Mouse (Mus musculus): Measurements from ENCODE around the gene Abtb2. TPM values are rescaled to one million over a fixed set of nuclear protein-coding genes. Genes with fewer than 3 reads are reported as not detected.
A peak's percentile ranks its signal among the peaks of the same experiment; 100 is the strongest.

The Abtb2 gene
- polyA plus RNA-seq, 1 experiment from 2014 or later, result 4.4 TPM

DNA sequence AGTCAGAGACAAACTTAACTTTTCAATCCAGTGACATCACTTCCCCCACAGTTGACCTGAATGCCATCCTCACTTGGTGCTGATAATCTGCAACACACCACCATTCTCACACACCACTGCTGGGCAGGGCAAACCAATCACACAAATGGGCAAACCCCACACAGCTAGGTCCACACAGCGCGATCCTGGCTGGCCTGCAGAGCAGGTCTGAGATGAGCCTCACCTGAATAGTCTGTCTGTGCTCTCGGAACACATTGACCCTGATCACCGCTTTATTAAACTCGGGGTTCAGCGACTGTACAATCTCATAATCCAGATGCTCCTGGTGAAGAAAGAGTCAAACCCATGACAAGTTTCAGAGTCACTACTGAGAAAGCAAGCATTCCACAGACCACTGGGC lies 176.7 kb downstream of the Abtb2 start:
- no peak overlapping the region for H3K4me3 ChIP-seq (ENCODE audit: low read depth, low read length)

DNA sequence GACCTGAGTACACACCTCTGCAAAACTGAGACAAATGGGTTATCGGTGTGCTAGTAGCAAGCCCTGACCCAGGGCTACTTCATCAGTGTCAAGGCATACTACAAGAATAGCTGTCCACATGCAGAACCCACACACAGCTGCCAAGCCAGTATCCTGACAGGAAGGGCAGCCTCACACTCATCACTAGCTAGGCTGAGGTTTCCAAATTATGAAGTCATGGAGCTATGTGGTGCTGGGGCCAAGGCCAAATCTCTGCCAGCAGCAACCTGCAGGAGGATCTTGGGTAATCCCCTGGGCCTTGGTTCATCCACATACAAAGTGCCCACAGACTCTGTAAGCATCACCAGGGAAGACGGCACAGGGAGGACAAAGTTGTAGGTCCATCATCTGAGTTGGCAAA lies 177.4 kb downstream of the Abtb2 start:
- ATAC-seq (replicated peaks; ENCODE audit: low FRiP score, low TSS enrichment, low read depth), result no peak
- WGBS, result 96% methylated on average over 2 of the region's 2 CpGs
- no peaks in the 10 kb centered on the region for H3K9me3 ChIP-seq (ENCODE audit: control insufficient read depth, low read length)
- DNase-seq (ENCODE audit: low spot score), result no peak
- no peak overlapping the region for H3K27ac ChIP-seq (ENCODE audit: low read depth)
- H3K36me3 ChIP-seq (ENCODE audit: control insufficient read depth, insufficient read depth, low read length), result peaks cover 64% of the 10 kb centered on the region
- no peak overlapping the region for H3K9ac ChIP-seq (ENCODE audit: low read length)
- H3K4me2 ChIP-seq (ENCODE audit: low read length), result no peak overlapping the region
- H3K27me3 ChIP-seq (replicated peaks; ENCODE audit: control insufficient read depth, insufficient read depth, low read length), result no peaks in the 10 kb centered on the region
- no peak overlapping the region for H3K4me3 ChIP-seq (ENCODE audit: low read depth, low read length)
- H3K4me1 ChIP-seq (replicated peaks; ENCODE audit: control insufficient read depth, insufficient read depth, low read length), result no peaks in the 10 kb centered on the region

More for the DNA sequence above, 176.7 kb downstream of the Abtb2 start:
- ATAC-seq (replicated peaks; ENCODE audit: low FRiP score, low TSS enrichment, low read depth), result no peak
- no peak for DNase-seq (ENCODE audit: low spot score)
- H3K27ac ChIP-seq (ENCODE audit: low read depth), result no peak overlapping the region
- H3K9ac ChIP-seq (ENCODE audit: low read length), result no peak overlapping the region
- H3K4me2 ChIP-seq (ENCODE audit: low read length), result no peak overlapping the region
- no peaks in the 10 kb centered on the region for H3K9me3 ChIP-seq (ENCODE audit: control insufficient read depth, low read length)
- 98% methylated on average over 6 of the region's 6 CpGs for WGBS
- no peaks in the 10 kb centered on the region for H3K27me3 ChIP-seq (replicated peaks; ENCODE audit: control insufficient read depth, insufficient read depth, low read length)
- H3K4me1 ChIP-seq (replicated peaks; ENCODE audit: control insufficient read depth, insufficient read depth, low read length), result no peaks in the 10 kb centered on the region
- peaks cover 58% of the 10 kb centered on the region for H3K36me3 ChIP-seq (ENCODE audit: control insufficient read depth, insufficient read depth, low read length)

DNA sequence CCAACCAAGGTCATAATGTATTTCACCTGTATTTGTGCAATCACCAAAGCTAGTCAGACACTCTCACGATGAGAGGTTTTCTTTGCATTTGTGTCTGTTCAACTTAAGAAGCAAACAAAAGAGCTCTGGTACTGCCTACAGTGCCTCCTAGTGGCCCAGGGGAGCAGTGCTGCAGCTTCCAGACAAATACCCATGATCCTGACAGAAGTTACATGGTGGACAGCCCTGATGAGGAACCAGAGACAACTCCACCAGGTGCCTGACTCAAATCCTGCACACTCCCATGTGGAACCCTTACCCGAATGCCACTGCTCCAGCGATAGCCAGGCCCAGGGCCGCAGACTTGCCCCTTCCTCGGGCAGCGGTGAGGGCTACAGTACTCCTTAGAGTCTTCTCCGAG lies 177.9 kb downstream of the Abtb2 start:
- ATAC-seq (replicated peaks; ENCODE audit: low FRiP score, low TSS enrichment, low read depth) (no peak), DNase-seq (ENCODE audit: low spot score) (peak; percentile 72)
- peaks cover 64% of the 10 kb centered on the region for H3K36me3 ChIP-seq (ENCODE audit: control insufficient read depth, insufficient read depth, low read length)
- no peak overlapping the region for H3K9ac ChIP-seq (ENCODE audit: low read length)
- WGBS, result 78% methylated on average over 7 of the region's 7 CpGs
- no peak overlapping the region for H3K4me2 ChIP-seq (ENCODE audit: low read length)
- H3K9me3 ChIP-seq (ENCODE audit: control insufficient read depth, low read length), result no peaks in the 10 kb centered on the region
- H3K27me3 ChIP-seq (replicated peaks; ENCODE audit: control insufficient read depth, insufficient read depth, low read length), result no peaks in the 10 kb centered on the region
- H3K27ac ChIP-seq (ENCODE audit: low read depth), result no peak overlapping the region
- no peak overlapping the region for H3K4me3 ChIP-seq (ENCODE audit: low read depth, low read length)
- H3K4me1 ChIP-seq (replicated peaks; ENCODE audit: control insufficient read depth, insufficient read depth, low read length), result no peaks in the 10 kb centered on the region

DNA sequence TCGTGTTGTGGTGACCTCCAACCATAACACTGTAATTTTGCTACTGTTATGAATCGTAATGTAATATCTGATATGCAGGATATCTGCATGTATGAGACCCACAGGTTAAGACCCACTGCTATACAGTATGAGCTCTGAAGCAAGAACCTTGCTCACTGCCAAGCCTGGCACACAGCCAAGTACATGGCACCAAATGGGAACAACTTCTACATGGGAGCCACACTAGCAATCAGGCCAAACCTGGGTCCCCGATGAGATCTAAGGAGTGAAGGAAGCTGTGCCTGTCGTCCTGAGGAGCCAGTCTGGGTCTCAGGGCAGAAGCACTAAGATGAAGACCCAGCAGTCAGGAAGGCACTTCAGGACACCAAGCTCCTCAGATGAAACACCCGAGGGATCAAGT lies 179.4 kb downstream of the Abtb2 start:
- DNase-seq (ENCODE audit: low spot score) (no peak), ATAC-seq (replicated peaks; ENCODE audit: low FRiP score, low TSS enrichment, low read depth) (no peak)

DNA sequence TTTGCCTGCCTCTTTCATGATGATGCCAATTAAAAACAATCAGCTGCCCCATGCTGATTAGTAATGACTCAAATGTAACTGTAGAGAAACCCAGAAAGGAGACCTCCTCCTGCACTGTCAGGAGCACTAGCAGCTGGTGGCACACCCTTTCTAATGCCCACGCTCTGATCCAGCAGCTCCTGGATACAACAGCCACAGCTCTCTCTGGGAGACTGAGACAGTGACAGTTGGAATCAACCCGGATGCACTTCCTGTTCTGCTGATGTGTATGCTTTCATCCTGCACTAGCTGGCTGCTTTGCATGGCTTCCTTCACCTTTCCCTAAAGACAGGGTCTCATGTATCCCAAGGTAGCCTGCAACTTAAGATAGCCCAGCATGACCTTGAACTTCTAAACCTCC lies 180.0 kb downstream of the Abtb2 start:
- no peak overlapping the region for H3K27ac ChIP-seq (ENCODE audit: low read depth)
- no peaks in the 10 kb centered on the region for H3K27me3 ChIP-seq (replicated peaks; ENCODE audit: control insufficient read depth, insufficient read depth, low read length)
- H3K36me3 ChIP-seq (ENCODE audit: control insufficient read depth, insufficient read depth, low read length), result peaks cover 69% of the 10 kb centered on the region
- no peak overlapping the region for H3K9ac ChIP-seq (ENCODE audit: low read length)
- ATAC-seq (replicated peaks; ENCODE audit: low FRiP score, low TSS enrichment, low read depth) (no peak), DNase-seq (ENCODE audit: low spot score) (no peak)
- H3K9me3 ChIP-seq (ENCODE audit: control insufficient read depth, low read length), result no peaks in the 10 kb centered on the region
- H3K4me3 ChIP-seq (ENCODE audit: low read depth, low read length), result no peak overlapping the region
- 86% methylated on average over 2 of the region's 2 CpGs for WGBS
- H3K4me2 ChIP-seq (ENCODE audit: low read length), result no peak overlapping the region
- H3K4me1 ChIP-seq (replicated peaks; ENCODE audit: control insufficient read depth, insufficient read depth, low read length), result no peaks in the 10 kb centered on the region

More for the DNA sequence above, 179.4 kb downstream of the Abtb2 start:
- Histone ChIP-seq H3K4me1 (replicated peaks; ENCODE audit: control insufficient read depth, insufficient read depth, low read length) (no peaks in the 10 kb centered on the region), H3K36me3 (ENCODE audit: control insufficient read depth, insufficient read depth, low read length) (peaks cover 65% of the 10 kb centered on the region), H3K27ac (ENCODE audit: low read depth) (no peak overlapping the region), H3K9ac (ENCODE audit: low read length) (no peak overlapping the region), H3K4me2 (ENCODE audit: low read length) (no peak overlapping the region), H3K4me3 (ENCODE audit: low read depth, low read length) (no peak overlapping the region), H3K27me3 (replicated peaks; ENCODE audit: control insufficient read depth, insufficient read depth, low read length) (no peaks in the 10 kb centered on the region), H3K9me3 (ENCODE audit: control insufficient read depth, low read length) (no peaks in the 10 kb centered on the region)
- WGBS, result 91% methylated on average over 5 of the region's 5 CpGs

DNA sequence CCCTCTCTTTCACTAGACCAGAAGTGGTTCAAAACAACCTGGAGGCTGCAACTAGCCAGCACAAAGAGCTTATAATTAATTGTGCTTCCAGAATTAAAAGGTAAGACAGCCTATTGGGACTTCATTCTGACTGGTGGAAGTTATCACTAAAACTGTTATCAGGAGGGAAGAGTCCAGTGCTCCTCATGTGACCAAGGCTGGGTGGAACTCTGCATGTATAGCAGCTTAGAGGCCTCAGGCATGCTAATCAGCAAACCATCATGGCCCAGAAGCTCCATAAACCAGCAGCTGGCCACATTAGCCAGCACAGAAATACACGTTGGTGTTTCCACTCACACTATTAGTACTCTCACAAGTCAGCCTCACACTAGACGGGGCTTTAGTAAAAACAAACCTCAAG lies 180.7 kb downstream of the Abtb2 start:
- H3K4me2 ChIP-seq (ENCODE audit: low read length), result no peak overlapping the region
- no peak for ATAC-seq (replicated peaks; ENCODE audit: low FRiP score, low TSS enrichment, low read depth)
- no peak overlapping the region for H3K27ac ChIP-seq (ENCODE audit: low read depth)
- no peaks in the 10 kb centered on the region for H3K27me3 ChIP-seq (replicated peaks; ENCODE audit: control insufficient read depth, insufficient read depth, low read length)
- no peaks in the 10 kb centered on the region for H3K4me1 ChIP-seq (replicated peaks; ENCODE audit: control insufficient read depth, insufficient read depth, low read length)
- peaks cover 71% of the 10 kb centered on the region for H3K36me3 ChIP-seq (ENCODE audit: control insufficient read depth, insufficient read depth, low read length)
- no peak overlapping the region for H3K4me3 ChIP-seq (ENCODE audit: low read depth, low read length)
- DNase-seq (ENCODE audit: low spot score), result no peak
- WGBS, result 82% methylated on average over 2 of the region's 2 CpGs
- H3K9me3 ChIP-seq (ENCODE audit: control insufficient read depth, low read length), result no peaks in the 10 kb centered on the region
- H3K9ac ChIP-seq (ENCODE audit: low read length), result no peak overlapping the region

DNA sequence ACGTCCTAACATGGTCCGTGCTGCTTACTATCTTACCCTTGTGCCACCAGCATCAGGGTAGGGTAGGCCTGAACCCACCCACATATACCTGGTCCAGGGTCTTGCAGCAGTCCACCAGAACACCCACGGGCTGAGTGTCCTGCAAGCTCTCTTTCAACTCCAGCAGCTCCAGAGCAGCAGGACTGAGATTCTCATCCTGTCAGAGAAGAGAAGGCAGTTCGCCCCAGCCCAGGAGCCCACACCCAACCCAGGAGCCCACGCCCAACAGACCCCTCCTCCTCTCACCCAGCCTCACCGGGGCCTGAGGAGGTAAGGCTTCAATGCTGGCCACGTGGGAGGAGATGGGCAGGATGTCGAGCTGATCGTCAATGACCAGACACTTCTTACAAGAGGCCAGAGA lies 181.8 kb downstream of the Abtb2 start:
- Histone ChIP-seq H3K36me3 (ENCODE audit: control insufficient read depth, insufficient read depth, low read length) (peaks cover 75% of the 10 kb centered on the region), H3K4me1 (replicated peaks; ENCODE audit: control insufficient read depth, insufficient read depth, low read length) (no peaks in the 10 kb centered on the region), H3K4me2 (ENCODE audit: low read length) (no peak overlapping the region), H3K9ac (ENCODE audit: low read length) (no peak overlapping the region), H3K4me3 (ENCODE audit: low read depth, low read length) (no peak overlapping the region), H3K27me3 (replicated peaks; ENCODE audit: control insufficient read depth, insufficient read depth, low read length) (no peaks in the 10 kb centered on the region), H3K9me3 (ENCODE audit: control insufficient read depth, low read length) (no peaks in the 10 kb centered on the region), H3K27ac (ENCODE audit: low read depth) (no peak overlapping the region)
- ATAC-seq (replicated peaks; ENCODE audit: low FRiP score, low TSS enrichment, low read depth) (no peak), DNase-seq (ENCODE audit: low spot score) (no peak)
- 91% methylated on average over 9 of the region's 9 CpGs for WGBS

DNA sequence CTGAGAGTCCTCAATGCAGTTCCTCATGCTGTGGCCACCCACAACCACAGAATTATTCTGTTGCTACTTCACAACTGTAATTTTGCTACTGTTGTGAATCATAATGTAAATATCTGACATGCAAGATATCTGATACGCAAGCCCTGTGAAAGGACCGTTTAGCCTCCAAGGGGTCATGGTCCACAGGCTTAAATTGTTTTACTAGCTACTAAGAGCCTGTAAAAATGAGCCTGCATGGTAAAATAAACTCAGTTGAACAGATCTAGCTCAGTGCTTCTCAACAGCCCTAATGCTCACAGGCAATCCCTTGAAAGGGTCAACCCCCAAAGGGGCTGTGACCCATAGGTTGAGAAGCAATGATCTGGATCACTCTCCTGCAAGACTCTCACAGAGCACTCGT lies 183.0 kb downstream of the Abtb2 start:
- Histone ChIP-seq H3K4me2 (ENCODE audit: low read length) (no peak overlapping the region), H3K36me3 (ENCODE audit: control insufficient read depth, insufficient read depth, low read length) (peaks cover 77% of the 10 kb centered on the region), H3K4me1 (replicated peaks; ENCODE audit: control insufficient read depth, insufficient read depth, low read length) (no peaks in the 10 kb centered on the region), H3K9ac (ENCODE audit: low read length) (no peak overlapping the region), H3K4me3 (ENCODE audit: low read depth, low read length) (no peak overlapping the region), H3K27ac (ENCODE audit: low read depth) (no peak overlapping the region), H3K9me3 (ENCODE audit: control insufficient read depth, low read length) (no peaks in the 10 kb centered on the region), H3K27me3 (replicated peaks; ENCODE audit: control insufficient read depth, insufficient read depth, low read length) (no peaks in the 10 kb centered on the region)
- 0 out of 2 replicates have a peak, but pooled peaks have one; percentile 41 for ATAC-seq (replicated peaks; ENCODE audit: low FRiP score, low TSS enrichment, low read depth)
- WGBS, result 74% methylated on average over 3 of the region's 3 CpGs
- no peak for DNase-seq (ENCODE audit: low spot score)

DNA sequence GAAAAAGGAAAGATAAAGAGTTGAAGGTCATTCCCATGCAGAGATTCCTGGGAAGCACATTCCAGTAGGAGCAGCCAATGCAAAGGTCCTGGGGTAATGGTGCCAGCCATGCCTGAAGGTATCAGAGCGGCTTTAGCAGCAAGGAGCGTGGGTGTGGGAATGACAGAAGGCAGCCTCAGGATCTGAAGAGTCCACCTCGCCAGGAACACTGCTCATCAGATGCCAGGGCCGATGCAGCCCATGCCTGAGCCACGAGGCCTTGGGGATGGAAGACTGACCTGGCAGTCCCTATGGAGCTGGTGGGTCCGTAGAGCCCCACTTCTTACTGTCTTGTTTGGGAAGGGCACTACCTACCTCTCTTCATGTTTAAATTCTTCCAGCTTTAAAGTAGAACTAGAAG lies 185.7 kb downstream of the Abtb2 start:
- ATAC-seq (replicated peaks; ENCODE audit: low FRiP score, low TSS enrichment, low read depth) (no peak), DNase-seq (ENCODE audit: low spot score) (no peak)
- H3K27me3 ChIP-seq (replicated peaks; ENCODE audit: control insufficient read depth, insufficient read depth, low read length), result no peaks in the 10 kb centered on the region
- H3K4me1 ChIP-seq (replicated peaks; ENCODE audit: control insufficient read depth, insufficient read depth, low read length), result no peaks in the 10 kb centered on the region
- H3K4me2 ChIP-seq (ENCODE audit: low read length), result no peak overlapping the region
- 98% methylated on average over 6 of the region's 6 CpGs for WGBS
- H3K9ac ChIP-seq (ENCODE audit: low read length), result no peak overlapping the region
- no peak overlapping the region for H3K27ac ChIP-seq (ENCODE audit: low read depth)
- H3K4me3 ChIP-seq (ENCODE audit: low read depth, low read length), result no peak overlapping the region
- H3K9me3 ChIP-seq (ENCODE audit: control insufficient read depth, low read length), result no peaks in the 10 kb centered on the region
- H3K36me3 ChIP-seq (ENCODE audit: control insufficient read depth, insufficient read depth, low read length), result peaks cover 88% of the 10 kb centered on the region
